Mouse (Mus musculus) heart, postnatal 14 days (tissue): ENCODE measurements at regions not wholly inside any gene's neighbourhood (a gene's known extent, or its start where the extent isn't known, plus 50 kb on each side); places are given as distances from the start of the nearest gene placed in this dataset.

Experiments used
- DNase-seq, 2 experiments: peaks; one replicate each; pipeline ENCODE4 v3.0.0; 2021 to 2022
- intact Hi-C: fragments of 180-260 bp; cut with DNase I; formaldehyde crosslinking; loops from one replicate; pipeline ENCODE4 v1.15.1; 2025

DNA sequence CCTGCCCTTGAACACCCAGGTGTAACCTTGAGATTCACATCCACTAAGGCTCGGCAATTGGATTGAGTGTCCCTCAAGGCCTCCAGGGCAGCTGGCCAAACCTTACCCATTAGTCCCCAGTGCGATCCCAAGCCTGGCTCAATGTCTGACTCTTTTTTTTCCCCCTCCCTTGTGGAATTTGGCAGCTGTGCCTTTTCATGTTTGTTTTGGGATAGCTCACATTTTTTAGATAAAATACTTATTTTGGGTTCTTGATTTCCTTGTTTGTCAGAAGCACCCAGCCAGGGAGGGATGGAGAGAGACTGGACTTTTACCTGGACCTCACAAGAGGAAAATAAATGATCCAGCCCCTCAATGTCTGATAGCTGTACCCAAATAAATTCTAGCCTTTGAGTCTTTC is 134.5 kb downstream of the Gm10295 start:
- peak; percentile 49 to 64 for DNase-seq
- intact Hi-C loops = no loop called here

DNA sequence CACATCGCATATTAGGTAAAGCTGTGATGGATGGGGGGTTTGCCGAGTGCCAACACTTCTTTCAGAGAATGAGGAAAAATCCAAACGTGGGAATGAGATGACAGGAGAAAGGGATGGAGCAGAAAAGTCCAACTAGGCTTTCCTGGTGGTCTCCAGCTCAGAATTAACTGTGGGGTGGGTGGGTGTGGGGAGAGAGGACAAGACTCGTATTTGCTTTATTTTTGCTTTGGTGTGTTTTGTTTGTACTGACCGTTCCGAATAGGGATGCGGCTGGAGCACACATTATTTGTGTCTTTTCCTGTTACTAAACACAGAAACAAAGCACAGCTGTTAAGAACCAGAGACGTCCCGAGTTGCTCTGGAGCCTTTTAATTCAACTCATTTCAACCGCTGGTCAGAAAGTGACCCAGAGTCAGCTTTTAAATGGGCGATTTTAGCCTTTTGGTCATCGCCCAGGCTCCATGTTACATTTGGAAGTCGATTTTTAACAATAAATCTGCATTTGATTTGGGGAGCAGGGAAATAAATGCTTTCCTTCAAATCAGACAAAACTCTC is 136.7 kb downstream of the Gm10295 start:
- intact Hi-C loops = no loop called here
- DNase-seq = no peak

DNA sequence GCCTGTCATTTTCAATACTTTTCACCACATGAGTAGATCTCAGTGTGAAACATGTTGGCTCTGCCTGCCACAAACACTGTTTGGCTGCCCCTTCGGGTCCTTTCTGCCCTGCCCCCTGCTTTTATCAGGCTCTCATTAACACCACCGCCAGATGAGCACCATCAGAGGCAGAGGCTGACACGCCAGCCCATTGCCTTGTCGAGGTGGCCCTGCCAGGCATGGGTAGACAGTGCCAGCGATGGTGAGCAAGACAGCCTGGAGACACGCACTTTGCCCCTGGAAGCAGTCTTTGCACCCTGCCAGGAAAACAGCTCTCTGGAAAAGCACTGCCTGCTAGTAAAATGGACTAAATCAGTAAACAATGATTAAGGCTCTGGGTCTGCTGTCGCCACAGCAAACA is 158.2 kb downstream of the Gm10295 start:
- intact Hi-C loops = no loop called here
- DNase-seq = peak in 1 of 2 experiments; percentile 25

DNA sequence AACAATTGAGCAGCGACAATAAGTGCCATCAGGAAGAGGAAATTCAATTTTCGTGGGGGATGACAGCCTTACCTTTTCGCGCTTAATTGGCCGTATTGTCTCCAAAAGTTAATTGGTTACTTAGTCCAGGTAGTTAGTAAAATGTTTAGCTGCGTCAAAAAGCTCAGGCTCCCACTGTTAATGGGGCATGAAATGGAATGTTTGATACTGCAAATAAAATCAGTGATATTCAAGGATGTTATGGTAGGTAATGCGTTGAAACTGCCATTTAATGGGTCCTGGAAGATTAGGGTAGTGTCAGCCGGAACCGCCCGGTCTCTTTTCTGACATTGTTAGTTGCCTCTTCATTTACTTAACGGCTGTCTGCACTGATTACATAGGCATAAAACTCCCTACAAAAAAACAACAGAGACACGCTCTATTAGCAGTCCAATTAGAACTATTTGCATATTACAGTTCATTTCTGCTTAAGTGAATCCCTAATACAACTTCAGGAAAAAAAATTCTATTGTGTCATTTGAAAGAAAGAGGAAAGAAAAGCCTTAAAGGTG is 161.0 kb downstream of the Gm10295 start:
- intact Hi-C loops = no loop called here
- DNase-seq = no peak

DNA sequence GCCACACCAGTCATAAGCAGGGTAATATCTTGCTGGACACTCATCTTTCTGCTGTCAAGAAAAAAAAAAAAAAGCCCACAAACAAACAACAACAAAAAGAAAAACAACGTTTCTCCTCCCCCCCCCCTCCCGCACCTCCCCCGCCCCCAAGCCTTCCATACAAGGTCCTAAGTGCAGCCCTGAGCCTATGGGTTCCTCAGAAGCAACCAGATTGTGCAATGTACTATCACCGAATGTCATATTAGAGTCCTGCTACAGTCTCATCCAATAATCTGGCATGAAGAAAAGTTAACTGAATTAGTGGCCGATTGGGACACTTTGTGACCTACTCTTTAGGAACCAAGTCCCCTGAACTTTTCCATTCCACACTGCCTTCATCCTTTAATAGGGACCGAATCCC is 161.5 kb downstream of the Gm10295 start:
- intact Hi-C loops = no loop called here
- no peak for DNase-seq

DNA sequence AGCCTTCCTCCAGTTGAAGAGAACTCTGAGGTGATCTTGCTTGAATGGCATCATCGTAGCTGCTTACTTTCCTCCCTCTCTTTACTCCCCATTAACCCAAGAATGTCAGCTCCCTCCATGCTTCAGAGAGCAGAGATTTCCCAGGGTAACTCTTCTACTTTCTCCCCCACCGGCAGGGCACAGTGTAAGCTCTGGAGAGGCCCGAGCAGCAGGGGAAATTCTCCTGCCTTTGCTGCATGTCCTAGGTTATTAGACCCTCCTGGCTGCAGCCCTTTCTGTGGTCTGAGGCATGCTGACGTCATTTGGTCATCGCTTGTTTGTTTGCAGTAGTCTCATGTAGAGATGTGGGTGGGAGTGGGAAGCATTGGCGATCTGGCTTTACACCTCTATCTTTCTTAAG is 163.2 kb downstream of the Gm10295 start:
- DNase-seq = no peak
- intact Hi-C loops = no loop called here

DNA sequence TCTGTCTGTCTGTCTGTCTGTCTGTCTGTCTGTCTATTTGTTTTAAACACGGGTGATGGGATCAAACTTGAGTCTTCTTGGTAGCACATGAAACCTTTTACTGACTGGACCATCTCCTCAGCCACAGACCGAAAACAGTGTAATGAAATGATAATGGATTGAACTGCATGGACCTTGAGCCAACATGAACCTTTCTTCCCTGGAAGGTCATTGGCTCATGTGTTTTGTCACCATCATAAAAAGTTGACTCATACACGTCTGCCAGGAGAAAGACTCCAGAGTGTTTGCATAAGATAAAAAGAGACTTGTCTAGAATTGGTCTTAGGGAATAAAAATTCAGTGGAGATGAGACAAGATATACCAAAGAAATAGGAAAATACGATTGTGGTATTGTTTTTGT is 176.4 kb downstream of the Gm10295 start:
- intact Hi-C loops = no loop called here
- DNase-seq = no peak

DNA sequence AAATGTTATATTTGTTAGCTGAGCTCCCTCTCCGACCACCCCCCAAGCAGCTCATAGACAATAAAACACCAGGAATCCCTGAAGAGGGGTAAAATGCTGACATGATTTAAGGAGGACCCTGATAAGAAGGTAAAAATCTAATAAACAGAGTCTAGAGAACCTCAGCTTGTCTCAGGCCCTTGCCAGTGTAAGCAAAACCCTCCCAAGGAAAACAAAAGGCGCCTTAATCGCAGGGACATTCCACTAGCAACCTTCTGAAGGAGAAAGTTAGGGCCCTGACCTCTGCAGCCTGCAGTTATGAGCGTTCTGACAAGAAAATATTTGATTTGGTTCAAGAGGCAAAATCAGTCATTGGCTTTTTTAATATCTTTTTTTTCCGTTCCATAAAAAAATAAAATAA is 212.2 kb downstream of the Gm10295 start:
- intact Hi-C loops = no loop called here
- DNase-seq = peak in 1 of 2 experiments; percentile 4

DNA sequence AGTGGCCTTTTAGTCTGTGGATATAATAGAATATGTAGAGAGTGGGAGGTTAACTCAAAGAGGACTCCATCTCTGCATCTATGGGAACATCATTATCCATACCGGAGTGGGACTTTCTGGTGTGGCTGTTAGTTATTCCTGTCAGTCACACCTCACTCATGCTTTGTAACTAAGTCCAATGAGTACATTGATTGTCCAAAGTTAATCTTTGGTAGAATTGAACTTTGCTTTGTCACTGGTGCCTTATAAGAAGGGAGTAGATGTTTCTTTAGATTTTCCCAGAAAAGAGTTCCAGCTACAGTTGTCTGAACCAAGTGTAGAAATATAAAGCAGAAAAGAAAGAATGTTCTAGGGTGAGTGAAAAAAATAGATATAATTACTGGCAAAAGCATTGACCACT is 221.3 kb downstream of the Gm10295 start:
- intact Hi-C loops = no loop called here
- DNase-seq = no peak

DNA sequence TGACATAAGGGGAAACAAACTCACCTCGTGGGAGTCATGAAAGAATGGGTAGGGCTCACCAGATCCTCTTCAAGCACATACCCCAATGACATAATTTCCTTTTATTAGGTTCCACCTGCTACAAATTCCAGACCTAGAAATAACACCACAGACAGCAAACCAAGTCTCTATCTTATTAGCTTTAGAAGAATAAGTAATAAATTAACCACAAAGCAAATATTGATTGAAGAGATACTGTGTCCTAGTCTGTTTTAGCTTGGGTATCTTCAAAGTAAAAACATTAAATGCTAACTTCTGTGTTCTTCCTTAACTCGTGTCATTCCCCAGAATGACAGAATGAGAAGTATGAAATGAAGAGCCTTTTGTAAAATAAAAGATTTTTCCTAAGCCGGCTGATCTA is 222.4 kb downstream of the Gm10295 start:
- no peak for DNase-seq
- intact Hi-C loops = no loop called here

DNA sequence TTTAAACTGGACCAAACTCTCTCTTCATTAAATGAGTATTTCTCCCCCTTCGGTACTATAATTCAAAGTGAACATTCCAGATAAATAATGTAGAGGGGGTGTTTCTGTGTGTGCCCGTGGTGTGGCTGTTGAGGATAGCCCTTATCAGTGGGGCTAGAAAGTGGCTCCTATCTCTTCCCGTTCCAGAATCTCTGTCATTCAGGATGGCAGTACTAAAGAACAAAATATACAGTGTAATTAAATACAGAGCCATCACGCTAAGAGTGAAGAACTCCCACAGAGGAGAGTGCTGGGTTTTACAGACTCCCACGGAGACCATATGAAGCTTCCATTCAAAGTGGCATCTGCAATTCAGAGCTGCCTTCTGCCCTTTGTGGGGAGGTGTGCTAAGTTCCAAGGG is 229.8 kb downstream of the Gm10295 start:
- no peak for DNase-seq
- intact Hi-C loops = no loop called here

DNA sequence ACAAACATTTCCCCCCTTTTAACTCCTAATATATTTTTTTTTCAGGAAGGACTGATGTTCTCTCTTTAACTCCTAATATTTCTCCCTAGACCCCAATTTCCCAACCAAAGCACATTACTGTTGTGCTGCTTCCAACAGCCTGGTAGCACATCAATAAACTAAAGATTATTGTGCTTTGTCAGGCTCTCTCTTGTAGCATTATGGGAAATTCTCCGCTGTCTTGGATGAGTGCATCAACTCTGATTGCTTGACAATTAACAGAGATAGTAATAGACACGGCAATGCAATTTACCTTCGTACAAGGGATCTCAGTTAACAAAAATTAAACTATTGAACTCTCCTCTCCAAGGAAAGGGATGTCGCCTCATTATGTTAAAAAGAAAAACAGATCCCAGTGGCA is 230.3 kb downstream of the Gm10295 start:
- DNase-seq = no peak
- intact Hi-C loops = no loop called here

DNA sequence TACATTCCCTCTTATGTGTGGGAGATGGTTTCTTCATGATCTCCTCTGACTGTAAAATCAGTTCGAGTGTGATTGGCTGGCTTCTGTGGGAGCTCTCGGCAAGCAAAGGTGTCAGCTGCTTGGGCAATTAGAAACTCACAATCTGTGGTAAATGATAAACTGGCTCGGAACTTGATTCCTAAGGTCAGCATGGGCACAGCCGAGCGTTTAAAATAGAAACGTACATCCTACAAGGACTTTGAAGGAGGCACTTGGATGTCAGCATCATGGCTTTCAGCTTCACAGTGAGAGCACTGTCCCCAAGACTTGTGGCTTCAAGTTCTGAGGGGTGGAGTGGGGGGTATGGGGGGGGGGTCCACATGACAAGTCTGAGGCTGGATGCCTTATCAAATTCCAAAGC is 231.3 kb downstream of the Gm10295 start:
- DNase-seq = no peak
- intact Hi-C loops = no loop called here

DNA sequence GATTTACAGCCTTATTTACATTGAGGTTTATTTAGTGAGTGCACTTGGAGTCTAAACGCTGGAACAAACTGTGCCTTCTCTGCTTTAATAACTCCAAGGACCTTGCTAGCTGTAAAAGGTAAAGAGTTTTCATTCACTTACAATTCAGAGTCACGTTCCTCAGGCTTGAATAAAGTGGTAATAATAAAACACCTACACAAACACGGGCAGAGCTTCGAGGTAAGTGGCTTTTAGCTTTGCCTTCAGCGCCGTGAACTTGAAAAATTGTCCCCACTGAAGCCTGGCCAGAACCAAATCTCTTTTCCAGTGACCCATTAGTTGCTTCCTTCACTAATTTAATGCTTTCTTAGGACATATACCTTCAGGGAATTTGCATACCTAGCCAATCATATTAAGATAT is 244.2 kb downstream of the Gm10295 start:
- intact Hi-C loops = no loop called here
- DNase-seq = no peak

DNA sequence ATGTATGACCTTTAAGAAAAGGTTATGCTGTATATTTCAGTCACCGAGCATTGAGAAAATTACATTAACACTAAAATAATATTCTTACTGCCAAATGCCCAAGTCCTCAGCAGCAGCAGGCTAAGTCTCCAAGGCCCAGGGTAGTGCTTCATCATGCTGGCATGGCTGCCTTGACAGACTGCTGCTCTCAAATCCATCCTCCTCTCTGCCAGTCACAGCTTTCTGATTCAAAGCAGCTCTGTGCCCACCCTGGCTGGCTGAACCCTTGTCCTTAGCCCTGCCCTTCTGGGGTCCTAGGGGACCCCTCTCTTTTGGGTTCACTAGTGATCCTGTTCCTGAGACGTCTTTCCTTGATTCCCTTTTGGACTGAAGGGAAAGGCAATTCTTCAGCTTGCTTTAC is 251.0 kb downstream of the Gm10295 start:
- no peak for DNase-seq
- intact Hi-C loops = no loop called here

DNA sequence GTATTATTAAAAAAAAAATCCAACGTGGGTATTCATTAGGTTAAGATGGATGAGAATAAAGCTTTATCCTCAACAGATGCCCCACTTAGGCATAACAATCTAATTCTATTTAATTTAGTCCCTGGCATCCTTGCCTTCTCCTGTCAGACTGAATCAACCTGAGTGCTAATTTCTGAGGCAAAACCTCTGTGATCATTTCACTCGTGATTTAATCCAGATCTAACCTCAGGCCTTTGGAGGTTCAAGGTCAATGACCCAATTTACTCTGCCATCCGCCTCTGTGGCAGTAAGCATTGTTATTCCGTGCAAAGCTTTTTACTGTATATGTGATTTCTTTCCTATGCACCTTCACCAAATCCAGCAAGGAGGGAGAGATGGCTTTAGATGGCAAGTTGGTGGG is 253.0 kb downstream of the Gm10295 start:
- intact Hi-C loops = loop anchor here (10.0 kb wide), 1 partner anchor 487 kb away; no protein-coding TSS in a partner anchor
- no peak for DNase-seq

DNA sequence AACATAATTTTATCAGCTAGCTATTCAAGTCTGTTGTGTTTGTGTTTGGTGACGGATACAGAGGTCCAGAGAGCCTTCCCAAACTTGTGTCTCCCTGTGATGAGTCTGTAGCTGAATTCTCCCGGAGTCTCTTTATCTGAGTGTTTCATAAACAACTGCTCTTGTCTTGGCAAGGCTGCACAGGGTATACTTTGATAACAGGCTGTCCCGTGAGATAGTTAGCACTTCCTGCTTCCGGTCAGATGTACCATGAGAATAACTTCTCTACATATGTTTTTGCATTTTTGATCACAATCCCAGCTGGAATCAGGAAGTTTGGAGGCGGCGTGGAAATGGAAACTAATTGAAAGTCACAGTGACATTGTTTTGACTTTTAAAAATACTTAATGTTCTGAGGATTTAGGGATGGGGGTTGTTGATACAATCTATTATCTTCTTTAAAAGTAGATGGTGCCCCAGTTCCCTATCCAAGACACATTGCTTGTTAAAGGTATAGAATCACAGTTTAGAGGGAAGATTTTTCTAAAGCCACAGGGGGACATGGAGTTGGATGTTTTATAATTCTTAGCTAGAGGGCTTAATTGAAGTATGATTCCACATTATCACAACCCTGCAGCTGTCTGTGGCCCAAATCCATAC is 257.9 kb downstream of the Gm10295 start:
- DNase-seq = peak; percentile 7 to 16
- intact Hi-C loops = loop anchor here (5.0 to 10.0 kb wide), 6 partner anchors 134 to 726 kb away; partner anchors contain the start of gene Nr2f2

DNA sequence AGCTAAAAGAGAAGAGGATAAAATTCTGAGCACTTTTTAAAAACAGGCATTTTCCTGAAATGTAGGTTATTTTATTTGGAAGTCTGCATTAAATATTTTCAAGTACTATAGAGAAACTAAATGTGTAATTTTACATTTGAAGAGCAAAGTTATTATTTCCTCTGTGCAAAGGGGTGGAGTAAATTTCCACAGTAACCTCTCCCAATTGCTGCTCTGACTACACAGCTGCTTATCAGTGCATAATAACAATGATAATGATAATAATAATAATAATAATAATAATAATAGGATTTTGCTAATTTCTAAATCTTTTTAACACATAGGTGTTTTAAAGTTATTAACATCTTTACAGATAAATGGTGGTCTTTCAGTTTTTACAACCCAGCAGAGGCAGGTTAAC is 258.5 kb downstream of the Gm10295 start:
- no peak for DNase-seq
- intact Hi-C loops = loop anchor here (5.0 to 10.0 kb wide), 6 partner anchors 134 to 726 kb away; partner anchors contain the start of gene Nr2f2

DNA sequence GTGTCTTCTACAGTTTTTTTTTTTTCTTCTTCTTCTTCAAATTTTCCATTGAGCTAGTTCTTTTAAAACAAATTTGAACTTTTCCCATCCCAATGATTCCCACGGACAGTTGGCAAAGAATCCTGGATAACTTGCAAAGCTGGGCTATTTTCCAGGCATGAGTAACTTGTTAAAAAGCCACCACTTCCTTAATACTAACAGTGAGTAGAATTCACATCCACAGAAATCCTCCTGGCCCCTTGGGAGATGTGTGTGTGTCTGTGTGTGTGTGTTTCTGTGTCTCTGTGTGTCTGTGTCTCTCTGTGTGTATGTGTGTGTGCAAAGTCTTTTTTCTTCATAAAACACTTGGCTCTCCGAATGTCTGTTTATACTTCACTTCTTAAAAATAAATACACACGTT is 259.0 kb downstream of the Gm10295 start:
- intact Hi-C loops = loop anchor here (5.0 to 10.0 kb wide), 6 partner anchors 135 to 725 kb away; partner anchors contain the start of gene Nr2f2
- DNase-seq = peak; percentile 17 to 57

DNA sequence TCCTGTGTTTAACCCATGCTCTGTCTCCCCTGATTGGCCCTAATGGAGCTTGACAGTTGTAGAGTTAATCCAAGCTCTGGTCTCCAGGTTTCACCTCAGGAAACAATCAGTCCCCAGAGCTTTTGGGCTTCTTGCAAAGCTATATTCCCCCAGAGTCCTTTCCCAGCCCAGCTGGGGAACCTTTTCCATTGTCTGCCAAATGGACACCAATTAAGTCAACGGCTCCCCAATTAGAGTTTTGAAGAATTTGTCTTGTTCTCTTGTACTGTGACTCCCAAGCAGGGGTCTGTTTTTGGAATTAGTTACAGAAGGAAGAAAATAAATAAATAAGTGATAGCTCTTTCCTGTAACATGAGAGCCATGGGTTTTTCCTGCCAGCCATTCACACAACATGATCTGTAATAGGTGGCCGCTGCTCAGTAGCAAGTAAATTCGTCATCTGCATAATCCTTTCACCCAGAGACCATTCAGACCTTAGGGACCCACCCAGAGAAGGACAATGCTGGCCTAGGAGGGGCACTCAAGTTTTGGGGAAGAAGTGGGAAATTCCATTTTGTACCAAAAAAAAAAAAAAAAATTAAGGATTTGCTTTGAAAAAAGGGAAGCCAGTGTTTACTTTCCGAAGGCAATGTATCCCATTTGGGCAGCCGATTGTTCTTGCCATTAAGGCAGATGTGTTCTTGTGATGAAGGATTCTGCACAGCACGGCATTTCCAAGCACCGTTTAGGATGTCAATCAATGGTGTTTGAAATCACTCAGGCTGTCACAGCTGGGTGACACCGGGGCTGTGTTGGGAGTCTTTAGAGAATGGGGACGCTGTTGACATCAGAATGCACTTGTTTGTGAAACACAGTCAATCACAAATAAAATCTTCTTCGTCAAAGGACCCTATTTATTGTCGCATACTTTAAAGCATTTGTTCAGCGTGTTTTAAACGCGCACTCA is 286.6 kb downstream of the Gm10295 start:
- intact Hi-C loops = no loop called here
- no peak for DNase-seq

DNA sequence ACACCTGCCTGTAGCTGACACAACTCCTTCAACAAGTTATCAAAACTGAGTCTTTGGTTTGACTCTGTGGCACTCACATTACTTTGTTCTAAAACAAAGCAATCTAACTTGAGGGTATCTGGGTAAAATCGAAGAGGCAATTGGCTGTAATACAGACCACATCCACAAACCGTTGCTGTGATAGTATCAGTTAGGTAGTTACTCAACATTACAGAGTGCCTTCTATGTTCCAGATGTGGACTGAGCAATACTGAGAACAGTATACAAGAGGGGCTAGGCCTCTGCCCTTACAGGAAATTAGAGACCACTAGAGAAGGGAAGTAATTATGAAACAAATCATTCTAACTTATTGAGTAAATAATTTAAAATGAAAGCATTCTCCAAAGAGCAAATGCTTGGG is 300.5 kb downstream of the Gm10295 start:
- intact Hi-C loops = no loop called here
- no peak for DNase-seq
